ENCODE assay signal across 8 mouse cellular contexts in the genomic region with DNA sequence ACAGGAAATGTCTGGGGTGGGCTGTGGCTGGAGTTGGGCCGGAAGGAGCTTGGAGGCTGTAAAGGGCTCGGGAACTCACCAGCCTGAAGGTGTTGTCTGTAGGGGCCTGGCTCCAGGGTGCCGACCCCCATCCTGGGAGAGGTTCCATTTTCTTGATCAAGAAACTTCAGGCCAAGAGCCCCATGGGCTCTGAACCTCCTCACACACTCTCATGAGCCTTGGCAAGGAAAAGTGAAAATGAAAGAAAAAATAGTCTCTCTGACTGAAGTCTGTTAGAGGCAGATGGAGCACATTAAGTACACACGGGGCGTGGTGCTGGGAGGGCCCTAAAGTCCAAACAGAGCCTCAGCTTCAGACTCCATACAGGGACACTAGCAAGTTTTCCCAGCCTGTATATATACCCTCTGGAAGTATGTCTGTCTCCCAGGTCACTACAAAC. TPM values are rescaled to one million over a fixed set of nuclear protein-coding genes. Genes with fewer than 3 reads are reported as not detected.
DNase-seq lines count a peak whose midpoint lies in the region; ATAC-seq lines count a peak whose summit lies in the region.

No protein-coding gene starts in this region.

- no peaks in the 10 kb centered on the region; the same call in 1 of the 2 replicates for H3K27me3 ChIP-seq in embryonic facial prominence, embryonic 13.5 days
- no peaks in the 10 kb centered on the region for H3K27me3 ChIP-seq in liver, embryonic 11.5 days (replicated peaks; ENCODE audit: control insufficient read depth, insufficient read depth, low read length)

- DNase-seq in embryo, embryonic 10.5 days (ENCODE audit: low spot score) = peak; percentile 29
- no peak for DNase-seq in embryo, embryonic 10 days (ENCODE audit: low spot score)
- peak; percentile 40 for DNase-seq in heart, postnatal 4 days
- DNase-seq in liver, embryonic 11.5 days (ENCODE audit: low spot score) = no peak
- DNase-seq in skeletal muscle tissue, adult 2 months (ENCODE audit: low read depth, low spot score) = peak; percentile 58
- no peak for DNase-seq in right cerebral cortex, postnatal 4 days

- peak overlapping the region; percentile 79 for H3K27ac ChIP-seq in embryonic facial prominence, embryonic 13.5 days
- H3K27ac ChIP-seq in liver, embryonic 11.5 days (ENCODE audit: low read depth, low read length) = peak overlapping the region; percentile 78

- H3K4me1 ChIP-seq in embryonic facial prominence, embryonic 13.5 days = peaks cover 23% of the 10 kb centered on the region
- H3K4me1 ChIP-seq in liver, embryonic 11.5 days (replicated peaks; ENCODE audit: control insufficient read depth, insufficient read depth, low read length) = peaks cover 46% of the 10 kb centered on the region

- H3K36me3 ChIP-seq in embryonic facial prominence, embryonic 13.5 days = no peaks in the 10 kb centered on the region
- H3K36me3 ChIP-seq in liver, embryonic 11.5 days (ENCODE audit: control insufficient read depth, insufficient read depth, low read length) = peaks cover 23% of the 10 kb centered on the region; the same call in 1 of the 2 replicates

- peak overlapping the region; percentile 24 for H3K4me3 ChIP-seq in embryonic facial prominence, embryonic 13.5 days
- H3K4me3 ChIP-seq in liver, embryonic 11.5 days (ENCODE audit: low read depth, low read length) = peak overlapping the region; percentile 58

- H3K4me2 ChIP-seq in embryonic facial prominence, embryonic 13.5 days = peak overlapping the region; percentile 52
- peak overlapping the region; percentile 90 for H3K4me2 ChIP-seq in liver, embryonic 11.5 days

- 21% methylated on average over 5 of the region's 5 CpGs for WGBS in embryonic facial prominence, embryonic 13.5 days
- 13% methylated on average over 5 of the region's 5 CpGs for WGBS in liver, embryonic 11.5 days

- ATAC-seq in embryonic facial prominence, embryonic 13.5 days (ENCODE audit: insufficient number of reproducible peaks, insufficient read depth, low FRiP score, low TSS enrichment, low read depth) = no peak
- peak; percentile 50 for ATAC-seq in liver, embryonic 11.5 days (replicated peaks; ENCODE audit: low FRiP score)
- ATAC-seq in cerebellum, adult (ENCODE audit: insufficient number of reproducible peaks, low FRiP score, low TSS enrichment) = no peak

- peak overlapping the region; percentile 59 for H3K9ac ChIP-seq in embryonic facial prominence, embryonic 13.5 days
- H3K9ac ChIP-seq in liver, embryonic 11.5 days (ENCODE audit: low read depth, low read length) = peak overlapping the region; percentile 72

- H3K9me3 ChIP-seq in embryonic facial prominence, embryonic 13.5 days = no peaks in the 10 kb centered on the region
- no peaks in the 10 kb centered on the region for H3K9me3 ChIP-seq in liver, embryonic 11.5 days (ENCODE audit: control insufficient read depth, low read length)

RNA-seq across cellular contexts. Expression of a gene that starts 0.4 kb away (rescaled TPM):
- 1.6 and 1.8 TPM in 2 replicates for polyA plus RNA-seq in embryonic facial prominence, embryonic 13.5 days (2015; fragmentation: Nextera tagmentation; extraction: Ambion mirVana)
- total RNA-seq in heart, postnatal 4 days (2021) = 1 to 10 TPM; 2.7 to 3.7 TPM
- 23.1 and 24.4 TPM in 2 replicates for polyA plus RNA-seq in liver, embryonic 11.5 days (2014; fragmentation: Nextera tagmentation; extraction: Ambion mirVana)

RNA-seq across cellular contexts. Expression of a gene that starts 29.0 kb away (rescaled TPM):
- polyA plus RNA-seq in embryonic facial prominence, embryonic 13.5 days (2015; fragmentation: Nextera tagmentation; extraction: Ambion mirVana) = 48.6 and 53.6 TPM in 2 replicates
- 10 to 100 TPM; 37.8 to 39.7 TPM for total RNA-seq in heart, postnatal 4 days (2021)
- 17.4 and 20.1 TPM in 2 replicates for polyA plus RNA-seq in liver, embryonic 11.5 days (2014; fragmentation: Nextera tagmentation; extraction: Ambion mirVana)

RNA-seq across cellular contexts. Expression of a gene that starts 32.8 kb away (rescaled TPM):
- polyA plus RNA-seq in embryonic facial prominence, embryonic 13.5 days (2015; fragmentation: Nextera tagmentation; extraction: Ambion mirVana) = 4.2 and 6.0 TPM in 2 replicates
- total RNA-seq in heart, postnatal 4 days (2021) = not detected
- polyA plus RNA-seq in liver, embryonic 11.5 days (2014; fragmentation: Nextera tagmentation; extraction: Ambion mirVana) = 0.63 TPM in 1 of 2 replicates, not detected in the other

RNA-seq across cellular contexts. Expression of a gene that starts 36.0 kb away (rescaled TPM):
- 48.3 and 54.1 TPM in 2 replicates for polyA plus RNA-seq in embryonic facial prominence, embryonic 13.5 days (2015; fragmentation: Nextera tagmentation; extraction: Ambion mirVana)
- 10 to 100 TPM; 34.9 to 37.5 TPM for total RNA-seq in heart, postnatal 4 days (2021)
- polyA plus RNA-seq in liver, embryonic 11.5 days (2014; fragmentation: Nextera tagmentation; extraction: Ambion mirVana) = 44.2 and 47.2 TPM in 2 replicates

RNA-seq across cellular contexts. Expression of a gene that starts 58.5 kb away (rescaled TPM):
- 0.28 TPM in 1 of 2 replicates, not detected in the other for polyA plus RNA-seq in embryonic facial prominence, embryonic 13.5 days (2015; fragmentation: Nextera tagmentation; extraction: Ambion mirVana)
- under 1 TPM; 0.21 to 0.72 TPM for total RNA-seq in heart, postnatal 4 days (2021)
- 0.25 and 0.31 TPM in 2 replicates for polyA plus RNA-seq in liver, embryonic 11.5 days (2014; fragmentation: Nextera tagmentation; extraction: Ambion mirVana)

Comparison
In these comparisons a context has a peak if more than half of its experiments do, and no peak if none do; other contexts are left out.
1. DNase-seq: peak in embryo, embryonic 10.5 days (single experiment), heart, postnatal 4 days (single experiment) and skeletal muscle tissue, adult 2 months (single experiment); none in embryo, embryonic 10 days (single experiment), liver, embryonic 11.5 days (single experiment) and right cerebral cortex, postnatal 4 days (single experiment).